Mouse (Mus musculus) liver (tissue): Measurements from ENCODE around the gene Itgb1bp1.

Experiments used
- DNase-seq: peaks from one replicate; pipeline ENCODE4 v3.0.0-alpha.2; 2020; ENCODE audit warnings: mixed read lengths

The Itgb1bp1 gene

DNA sequence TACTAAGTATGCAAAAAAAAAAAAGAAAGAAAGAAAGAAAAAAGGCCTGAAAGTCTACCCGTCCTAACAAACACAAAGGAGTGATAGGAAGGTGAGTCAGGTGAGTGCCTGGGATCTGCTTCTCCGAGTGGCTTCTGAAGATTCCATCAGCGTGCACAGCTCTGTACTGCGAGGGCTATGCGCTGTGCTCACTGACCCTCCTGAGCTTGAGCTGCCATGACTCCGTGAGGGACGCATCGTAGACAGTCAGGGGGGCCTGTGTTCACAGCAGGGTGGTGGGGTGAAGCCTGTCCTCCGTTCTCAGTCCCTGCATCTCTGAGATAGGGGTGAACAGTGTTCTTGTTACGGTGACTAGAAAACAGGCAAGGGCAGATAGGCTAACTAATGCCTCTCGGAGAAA is 12.8 kb upstream of the Itgb1bp1 start:
- no peak for DNase-seq

DNA sequence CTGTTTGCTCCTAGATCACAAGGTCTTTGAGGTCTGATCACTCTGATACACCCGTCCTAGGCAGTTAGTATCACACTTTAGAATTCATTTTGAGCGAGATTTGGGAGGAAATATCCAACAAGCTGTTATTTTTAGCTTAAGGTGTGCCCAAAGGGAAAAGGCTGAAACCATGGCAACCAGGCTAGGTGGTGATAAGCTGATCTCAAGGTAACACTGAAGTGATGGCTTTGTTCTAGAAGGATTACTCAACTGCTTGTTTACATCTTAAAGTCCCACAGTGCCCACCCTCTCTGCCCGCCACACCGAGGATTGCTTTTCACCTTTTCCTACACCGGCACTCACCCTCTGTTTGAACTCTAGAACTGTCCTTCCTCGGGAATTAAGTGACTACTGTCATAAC is 3.6 kb upstream of the Itgb1bp1 start:
- no peak for DNase-seq

DNA sequence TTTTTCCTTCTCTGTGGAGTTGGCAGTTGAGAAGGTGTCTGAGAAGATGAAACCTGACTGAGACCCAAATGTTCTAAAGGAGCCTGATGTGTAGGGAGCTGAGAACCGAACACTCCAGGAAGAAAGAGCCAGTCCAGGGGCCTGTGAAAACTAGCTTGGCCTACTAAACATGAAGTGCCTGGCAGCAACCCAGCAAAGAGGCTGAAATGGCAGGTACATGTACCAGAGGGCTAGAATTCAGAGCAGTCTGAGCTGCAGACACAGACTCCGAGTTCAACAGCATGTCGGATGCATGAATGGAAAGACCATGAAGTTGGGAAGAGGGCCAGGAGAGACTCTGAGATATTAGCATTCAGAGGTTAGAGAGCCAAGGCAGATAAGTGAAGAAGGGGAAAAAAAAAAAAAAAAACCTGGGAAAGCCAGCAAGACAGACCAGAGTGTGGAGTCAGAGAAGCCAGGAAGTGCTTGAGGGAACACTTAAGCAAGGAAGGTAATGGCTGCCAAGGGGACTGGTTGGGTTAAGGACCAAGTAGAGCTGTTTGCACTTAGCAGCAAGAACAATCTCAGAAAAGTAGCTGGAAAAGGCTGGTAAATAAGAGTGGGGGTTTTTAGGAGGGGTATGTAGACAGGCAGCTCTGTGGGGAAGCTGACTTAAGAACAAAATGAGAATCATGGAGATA is 2.8 kb upstream of the Itgb1bp1 start:
- no peak for DNase-seq

GRCm38 (mm10) chr12:21286712-21287650 is 897 bp upstream of the Itgb1bp1 start:
- DNase-seq, result peak; percentile 33

GRCm38 (mm10) chr12:21285508-21286242 is 409 bp downstream of the Itgb1bp1 start:
- no peak for DNase-seq

- DNase-seq, result no peak
These were observed 1.2 kb downstream of the Itgb1bp1 start, which contains the start of gene Cpsf3 for GRCm38 (mm10) chr12:21284761-21285441. Cpsf3 (plus strand) TSS chr12:21285391.

DNA sequence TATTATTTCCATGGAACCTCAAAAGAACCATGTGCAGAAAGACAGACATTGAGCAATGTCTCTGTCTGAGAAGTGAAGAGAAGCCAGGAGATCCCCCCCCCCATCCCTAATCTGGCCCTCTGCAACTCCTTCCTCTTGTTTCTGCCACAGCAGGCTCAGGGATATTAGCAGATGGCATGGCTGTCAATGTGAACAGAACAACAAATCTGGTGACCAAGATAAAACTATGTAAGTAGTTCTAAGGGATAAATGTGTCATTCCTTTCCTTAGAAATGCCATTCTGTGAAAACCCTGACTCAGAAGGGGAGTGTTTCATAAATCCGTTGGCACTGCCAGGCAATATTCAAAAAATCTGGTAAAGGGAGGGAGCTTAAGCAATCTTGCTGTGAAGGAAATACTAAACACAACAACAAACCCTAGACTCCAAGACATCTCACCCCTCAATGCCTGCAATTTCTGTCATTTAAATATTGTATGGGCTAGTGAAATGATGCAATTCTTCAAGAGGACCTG is 8.7 kb downstream of the Itgb1bp1 start:
- no peak for DNase-seq

- no peak for DNase-seq
These were observed 11.6 kb downstream of the Itgb1bp1 start for GRCm38 (mm10) chr12:21274446-21274845.

GRCm38 (mm10) chr12:21268083-21268616 is 17.9 kb downstream of the Itgb1bp1 start:
- no peak for DNase-seq

DNA sequence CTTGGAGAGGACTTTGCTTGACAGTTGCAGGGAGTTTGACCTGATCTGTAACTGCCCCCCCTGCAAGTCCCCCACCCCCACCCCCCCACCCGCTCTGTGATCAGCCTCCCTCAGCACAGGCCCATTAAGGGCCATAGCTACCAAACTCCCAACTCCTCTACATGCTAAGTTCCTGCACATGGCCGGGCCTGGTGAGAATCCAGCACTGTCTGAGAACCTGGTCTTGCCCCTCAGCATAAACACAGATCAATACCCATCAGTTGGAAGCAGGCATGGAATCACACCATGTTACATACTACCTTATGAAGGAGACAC is 19.3 kb downstream of the Itgb1bp1 start:
- DNase-seq, result no peak

DNA sequence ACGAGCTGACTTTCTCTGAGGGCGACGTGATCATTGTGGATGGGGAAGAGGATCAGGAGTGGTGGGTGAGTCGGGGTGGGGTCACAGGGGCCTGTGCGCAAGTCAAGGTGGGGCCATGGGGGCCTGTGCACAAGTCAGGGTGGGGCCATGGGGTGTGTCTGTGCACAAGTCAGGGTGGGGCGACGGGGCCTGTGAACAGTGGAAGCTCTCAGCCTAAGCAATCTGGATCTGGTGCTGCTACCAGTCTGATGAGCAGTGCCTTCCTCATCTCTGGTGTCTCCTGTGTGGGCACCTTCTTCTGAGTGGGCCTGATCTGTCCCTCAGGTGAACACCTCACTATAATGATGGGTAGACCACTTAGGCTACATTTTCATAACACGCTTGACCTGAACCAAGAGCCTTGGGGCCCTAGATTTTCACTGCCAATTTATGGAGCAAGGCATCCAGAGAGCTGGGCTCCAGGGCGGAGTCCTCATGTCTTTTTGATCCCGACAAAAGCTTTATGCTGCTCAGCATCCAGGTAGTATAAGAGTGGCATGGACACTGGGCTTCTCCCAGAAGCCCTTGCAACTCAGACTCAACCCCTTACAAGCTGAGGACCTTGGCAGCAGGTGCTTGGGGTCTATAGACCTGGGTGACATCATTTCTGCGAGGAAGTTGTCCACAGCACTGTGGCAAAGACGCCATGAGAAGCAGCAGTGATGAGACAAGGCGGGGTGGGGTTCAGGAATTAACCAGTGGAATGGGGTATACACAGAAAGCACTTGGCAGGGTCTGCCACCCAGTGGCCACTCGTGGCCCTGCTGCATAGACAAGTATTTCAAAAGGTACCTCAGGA is 19.9 kb downstream of the Itgb1bp1 start:
- peak; percentile 59 for DNase-seq

DNA sequence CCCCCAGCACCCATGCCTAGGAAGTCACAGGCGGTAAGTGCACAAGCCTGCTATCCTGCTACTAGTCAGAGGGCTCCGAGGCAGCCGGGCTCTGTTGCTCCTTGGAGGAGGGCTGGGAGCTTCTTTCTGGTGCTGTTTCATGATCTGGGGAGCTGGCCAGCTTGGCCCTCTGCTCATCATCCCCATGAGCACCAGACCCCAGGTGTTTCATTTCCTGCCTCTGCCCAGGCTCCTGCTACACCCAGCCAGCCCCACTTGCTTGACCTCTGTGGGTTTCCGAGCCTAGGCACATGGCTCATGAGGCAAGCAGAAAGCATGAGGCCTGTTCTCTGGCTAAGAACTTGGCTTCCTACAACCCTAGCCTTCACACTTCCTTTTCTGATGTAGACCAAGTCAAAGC is 20.6 kb downstream of the Itgb1bp1 start:
- DNase-seq, result no peak

GRCm38 (mm10) chr12:21264970-21265369 is 21.1 kb downstream of the Itgb1bp1 start:
- peak; percentile 8 for DNase-seq

- peak; percentile 7 for DNase-seq
These were observed 21.8 kb downstream of the Itgb1bp1 start for GRCm38 (mm10) chr12:21264241-21264640.

GRCm38 (mm10) chr12:21263256-21263655 is 22.8 kb downstream of the Itgb1bp1 start:
- no peak for DNase-seq

- DNase-seq, result no peak
These were observed 24.6 kb downstream of the Itgb1bp1 start for GRCm38 (mm10) chr12:21261521-21261920.

GRCm38 (mm10) chr12:21260494-21261256 is 25.4 kb downstream of the Itgb1bp1 start:
- DNase-seq, result peak; percentile 33

GRCm38 (mm10) chr12:21247711-21248392 is 38.2 kb downstream of the Itgb1bp1 start:
- no peak for DNase-seq

DNA sequence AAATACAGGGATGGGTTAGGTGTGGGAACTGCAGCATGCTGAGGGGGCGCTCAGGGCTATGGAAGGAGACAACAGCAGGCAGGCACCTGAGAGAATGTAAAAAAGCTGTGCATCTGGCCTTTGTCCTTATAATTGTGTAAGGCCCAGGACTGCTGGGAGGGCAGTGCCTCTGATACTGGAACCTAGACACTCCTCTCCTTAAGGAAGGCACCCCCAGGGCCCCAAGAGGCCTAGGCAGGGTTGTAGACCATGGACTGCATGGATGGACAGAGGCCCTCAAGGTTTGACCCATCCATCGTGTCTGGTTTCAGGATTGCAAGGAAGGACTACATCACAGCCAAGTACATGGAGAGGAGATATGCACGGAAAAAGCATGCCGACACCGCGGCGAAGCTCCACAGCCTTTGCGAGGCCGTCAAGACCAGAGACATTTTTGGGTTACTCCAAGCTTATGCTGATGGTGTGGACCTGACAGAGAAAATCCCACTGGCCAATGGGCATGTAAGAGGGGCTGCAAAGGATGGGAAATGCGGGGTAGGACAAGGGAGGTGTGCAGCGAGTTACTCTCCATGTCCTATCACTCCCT is 41.6 kb downstream of the Itgb1bp1 start:
- DNase-seq, result no peak

- DNase-seq, result no peak
These were observed 44.1 kb downstream of the Itgb1bp1 start for GRCm38 (mm10) chr12:21241965-21242364.
